Mouse (Mus musculus): Measurements from ENCODE around the gene Paqr5.

Gene Paqr5

DNA sequence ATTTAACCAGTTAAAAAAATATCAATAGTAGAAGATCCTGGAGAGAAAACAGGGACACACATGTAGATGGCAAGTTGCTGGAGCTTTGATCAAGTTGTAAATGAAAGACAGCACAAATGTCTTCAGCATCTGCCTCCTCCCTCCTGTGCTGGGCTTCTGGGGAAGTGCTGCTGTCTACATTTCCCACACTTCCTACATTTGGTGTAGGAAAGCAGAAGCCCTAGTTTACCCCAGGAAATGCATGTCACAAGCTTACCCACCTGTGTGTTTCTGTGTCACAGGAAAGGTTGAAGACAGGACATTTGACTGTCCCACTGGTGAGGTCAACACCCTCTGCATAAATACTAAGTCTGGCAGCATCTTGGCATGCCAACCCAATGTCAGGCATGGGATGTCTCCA is 71.9 kb downstream of the Paqr5 start:
- no peak for DNase-seq (ENCODE audit: low read depth)

- no peak for DNase-seq (ENCODE audit: low read depth)
Measured at GRCm38 (mm10) chr9:61952241-61952640, 74.4 kb downstream of the Paqr5 start.

DNA sequence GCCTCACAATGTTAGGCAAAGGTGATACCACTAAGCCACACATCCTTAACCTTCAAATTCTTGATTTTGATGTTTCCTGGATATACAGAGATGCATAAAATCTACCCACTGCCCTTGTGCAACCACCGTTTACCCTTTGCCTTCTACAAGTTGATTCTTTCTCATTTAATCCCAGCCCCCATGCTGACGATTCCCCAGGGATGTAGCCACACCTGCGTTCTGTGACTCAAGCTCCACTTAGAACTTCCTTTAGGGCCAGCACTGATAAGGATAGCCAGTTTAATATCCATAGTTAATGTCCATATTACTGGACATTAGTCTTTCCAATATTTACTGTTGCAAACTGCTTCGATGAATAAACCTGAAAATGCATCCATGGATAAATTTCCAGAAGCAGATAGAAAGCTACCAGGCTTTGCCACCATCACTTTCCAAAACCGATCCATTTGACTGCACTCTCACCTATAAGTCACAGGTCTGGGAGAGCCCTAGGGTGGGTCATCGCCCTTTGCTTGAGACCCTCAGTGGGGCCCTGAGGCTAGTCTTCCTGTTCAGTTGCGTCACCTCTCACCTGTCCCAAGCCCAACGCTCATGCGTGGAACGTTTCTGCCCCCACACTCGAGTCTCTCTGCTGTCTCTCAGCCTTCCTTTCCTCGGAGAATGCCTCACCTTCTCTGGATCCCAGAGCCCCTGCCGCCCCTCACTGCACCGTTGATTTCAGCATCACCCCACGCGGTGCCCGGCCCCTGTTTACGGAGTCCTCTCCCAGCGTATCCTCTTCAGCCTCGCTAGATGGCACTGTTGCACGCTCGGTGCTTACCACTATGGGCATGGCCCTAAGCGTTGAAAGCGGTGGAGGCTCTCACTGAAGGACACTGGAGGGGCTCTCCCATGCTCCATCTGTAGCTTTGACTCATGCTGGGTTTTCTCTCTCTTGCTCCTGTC is 79.0 kb downstream of the Paqr5 start:
- peak; percentile 92 for DNase-seq (ENCODE audit: low read depth)

DNA sequence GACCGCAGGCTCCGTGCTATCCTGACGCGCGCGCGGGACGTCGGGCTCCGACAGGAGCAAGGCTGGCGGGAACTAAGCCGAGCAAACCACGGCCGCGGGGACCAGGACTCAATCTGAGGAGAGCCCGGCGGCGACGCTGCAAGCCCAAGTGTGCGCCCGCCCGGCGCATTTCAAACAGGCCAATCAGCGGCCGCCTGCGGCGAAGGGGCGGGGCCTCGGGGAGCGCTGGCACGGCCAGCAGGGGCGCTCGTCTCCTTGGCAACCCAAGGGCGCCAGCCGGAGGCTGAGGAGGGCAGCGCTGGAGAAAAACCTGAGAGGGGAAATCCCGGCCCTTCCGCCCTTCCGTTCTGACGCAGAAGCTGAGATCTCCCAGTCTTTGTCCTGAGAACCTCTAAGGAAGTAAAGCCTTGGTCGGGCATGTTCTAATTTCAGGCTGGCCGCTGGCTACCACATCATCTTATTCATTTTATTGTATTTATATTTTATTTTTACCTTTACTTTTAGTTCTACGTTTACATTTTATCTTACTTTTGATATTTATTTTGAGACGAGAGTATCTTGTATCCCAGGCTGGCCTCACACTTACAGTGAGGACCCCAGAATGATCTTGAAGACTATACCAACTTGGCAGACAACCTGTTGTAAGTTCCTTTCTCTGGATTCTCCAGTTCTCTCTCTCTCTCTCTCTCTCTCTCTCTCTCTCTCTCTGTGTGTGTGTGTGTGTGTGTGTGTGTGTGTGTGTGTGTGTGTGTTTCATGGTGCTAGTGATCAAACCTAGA is 79.8 kb downstream of the Paqr5 start, which contains the start of gene Kif23:
TSS of gene Kif23 (minus strand) at position 152 of the 779 bp plus-strand sequence.
- peak; percentile 98 for DNase-seq (ENCODE audit: low read depth)

DNA sequence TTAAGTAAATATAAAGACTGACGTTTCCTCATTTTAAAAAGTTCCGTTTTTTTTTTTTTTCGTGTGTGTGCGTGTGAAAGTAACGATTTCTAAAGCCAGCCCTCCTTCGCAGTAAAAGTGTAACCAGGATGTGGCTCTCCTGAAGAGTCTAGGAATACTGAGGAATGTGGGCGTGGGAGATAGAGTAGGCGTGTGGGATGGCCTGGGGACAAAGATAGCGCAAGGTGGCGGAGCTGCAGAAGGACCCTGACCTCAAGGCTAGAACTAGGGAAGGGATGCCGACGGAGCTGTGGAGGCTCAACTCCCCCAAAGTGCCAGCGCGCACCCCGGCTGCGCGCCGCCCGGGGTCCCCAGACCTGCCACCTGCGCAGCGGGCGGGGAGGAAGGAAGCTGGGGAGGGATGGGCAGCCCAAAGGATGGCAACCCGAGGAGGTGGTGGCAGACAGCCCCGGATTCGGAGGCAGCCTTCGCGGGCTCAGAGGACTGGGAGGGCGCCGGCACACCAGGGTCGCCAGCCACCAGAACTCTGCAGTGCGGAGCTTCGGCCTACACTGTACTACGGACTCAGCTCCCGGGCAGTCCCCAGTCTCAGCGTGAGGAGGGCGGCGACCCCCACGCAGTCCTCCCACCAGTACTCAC is 80.6 kb downstream of the Paqr5 start:
- DNase-seq (ENCODE audit: low read depth), result no peak

GRCm38 (mm10) chr9:61941054-61941453 is 85.6 kb downstream of the Paqr5 start:
- no peak for DNase-seq (ENCODE audit: low read depth)

GRCm38 (mm10) chr9:61933333-61933732 is 93.3 kb downstream of the Paqr5 start:
- no peak for DNase-seq (ENCODE audit: low read depth)

DNA sequence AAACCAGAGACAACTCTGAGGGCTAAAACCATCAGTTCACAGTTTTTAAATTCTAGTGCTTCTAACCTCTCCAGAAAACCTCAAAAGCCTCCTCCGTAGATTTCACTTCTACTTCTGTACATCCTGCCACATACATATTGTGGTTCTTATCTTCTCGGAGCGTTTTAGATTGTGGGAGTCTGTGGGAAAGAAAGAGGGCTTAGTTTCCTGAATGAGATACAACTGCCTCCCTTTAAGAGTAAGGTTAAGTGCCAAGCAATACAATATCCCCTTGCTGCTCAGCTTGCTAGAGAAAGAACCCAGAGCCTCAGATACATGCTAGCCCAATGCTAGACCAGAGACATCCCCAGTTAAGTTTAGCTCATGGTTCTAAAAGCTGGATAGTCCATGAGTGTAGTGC is 94.6 kb downstream of the Paqr5 start:
- DNase-seq (ENCODE audit: low read depth), result peak; percentile 46

DNA sequence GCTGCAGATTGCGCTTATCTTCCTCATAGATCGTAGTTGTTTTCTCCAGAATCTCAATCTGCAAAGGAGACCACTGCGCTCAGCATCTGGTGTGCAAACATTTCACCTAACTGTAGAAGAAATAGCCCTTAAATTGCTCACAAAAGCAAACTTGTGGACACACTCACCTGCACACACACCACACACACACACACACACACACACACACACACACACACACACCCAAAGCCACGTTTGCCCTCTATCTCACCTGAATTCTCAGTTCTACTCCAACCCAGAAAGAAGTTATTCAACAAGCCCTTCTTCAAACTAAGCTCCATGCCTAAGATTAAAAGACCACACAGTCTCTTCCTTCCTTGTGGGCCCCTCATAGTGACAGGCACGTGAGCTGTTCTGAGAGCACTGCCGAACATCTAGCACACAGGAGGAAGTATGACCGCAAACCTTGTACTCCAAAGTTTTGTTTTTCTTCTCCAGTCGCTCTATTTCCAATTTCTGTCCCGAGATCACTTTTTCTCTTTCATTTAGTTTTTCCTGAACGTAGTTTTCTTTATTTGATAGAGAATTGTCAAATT is 101.5 kb downstream of the Paqr5 start:
- peak; percentile 75 for DNase-seq (ENCODE audit: low read depth)

DNA sequence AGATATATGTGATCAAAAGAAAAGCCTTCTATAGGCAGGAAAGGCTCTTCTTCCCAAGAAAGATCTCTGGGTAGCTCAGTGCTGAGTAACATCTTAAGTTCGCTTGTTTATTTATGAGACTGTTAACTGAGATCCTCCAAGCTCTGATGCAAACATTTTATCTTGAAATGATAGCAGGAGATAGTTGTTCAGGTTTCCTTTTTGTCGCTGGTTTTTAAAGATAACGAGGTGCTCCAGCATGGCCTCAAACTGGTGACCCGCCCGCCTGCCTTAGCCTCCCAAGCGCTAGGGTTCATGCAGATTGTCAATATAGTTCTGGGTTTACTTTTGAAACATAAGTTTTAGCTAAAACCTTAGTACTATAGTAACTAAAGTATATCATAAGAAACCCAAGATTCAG is 106.3 kb downstream of the Paqr5 start:
- no peak for DNase-seq (ENCODE audit: low read depth)

GRCm38 (mm10) chr9:61919464-61919863 is 107.2 kb downstream of the Paqr5 start:
- no peak for DNase-seq (ENCODE audit: low read depth)

- DNase-seq (ENCODE audit: low read depth), result no peak
Measured at GRCm38 (mm10) chr9:61917436-61917835, 109.2 kb downstream of the Paqr5 start.

DNA sequence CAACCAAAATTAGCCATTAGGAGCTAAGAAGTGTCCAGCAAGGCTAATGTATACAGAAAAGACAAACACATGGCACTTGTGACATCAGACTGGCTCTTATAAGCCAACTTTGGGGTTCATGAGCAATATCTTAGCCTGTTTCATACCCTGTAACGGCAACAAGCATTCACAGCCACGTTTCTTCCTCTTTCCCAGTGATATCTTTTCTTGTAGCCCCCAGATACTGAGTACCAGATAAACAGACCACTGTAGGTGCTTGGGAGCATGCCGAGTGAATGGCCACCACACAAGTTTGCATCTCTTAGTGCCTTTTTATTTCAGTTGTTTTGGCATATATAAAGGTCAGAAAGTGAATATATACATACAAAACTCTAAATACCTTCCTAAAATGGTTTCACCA is 109.7 kb downstream of the Paqr5 start:
- no peak for DNase-seq (ENCODE audit: low read depth)

GRCm38 (mm10) chr9:61915393-61916005 is 111.2 kb downstream of the Paqr5 start:
- no peak for DNase-seq (ENCODE audit: low read depth)

DNA sequence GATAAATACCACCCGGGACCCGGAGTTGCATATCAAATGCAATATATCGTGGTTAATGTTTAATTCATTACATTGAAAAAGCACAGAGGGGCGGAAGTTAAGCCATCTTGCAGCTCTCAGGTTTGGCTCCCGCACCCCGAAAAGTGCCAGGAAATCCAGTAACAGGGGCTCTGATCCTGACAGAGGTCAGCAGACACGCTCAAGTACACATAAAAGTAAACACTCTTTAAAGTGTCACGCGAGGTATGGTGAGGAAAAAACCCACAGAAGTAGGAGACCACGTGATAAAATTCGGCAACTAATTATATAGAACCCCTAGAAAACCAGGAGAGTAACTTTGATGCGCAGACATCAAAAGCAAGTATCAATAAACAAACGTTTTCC is 111.7 kb downstream of the Paqr5 start:
- DNase-seq (ENCODE audit: low read depth), result no peak

DNA sequence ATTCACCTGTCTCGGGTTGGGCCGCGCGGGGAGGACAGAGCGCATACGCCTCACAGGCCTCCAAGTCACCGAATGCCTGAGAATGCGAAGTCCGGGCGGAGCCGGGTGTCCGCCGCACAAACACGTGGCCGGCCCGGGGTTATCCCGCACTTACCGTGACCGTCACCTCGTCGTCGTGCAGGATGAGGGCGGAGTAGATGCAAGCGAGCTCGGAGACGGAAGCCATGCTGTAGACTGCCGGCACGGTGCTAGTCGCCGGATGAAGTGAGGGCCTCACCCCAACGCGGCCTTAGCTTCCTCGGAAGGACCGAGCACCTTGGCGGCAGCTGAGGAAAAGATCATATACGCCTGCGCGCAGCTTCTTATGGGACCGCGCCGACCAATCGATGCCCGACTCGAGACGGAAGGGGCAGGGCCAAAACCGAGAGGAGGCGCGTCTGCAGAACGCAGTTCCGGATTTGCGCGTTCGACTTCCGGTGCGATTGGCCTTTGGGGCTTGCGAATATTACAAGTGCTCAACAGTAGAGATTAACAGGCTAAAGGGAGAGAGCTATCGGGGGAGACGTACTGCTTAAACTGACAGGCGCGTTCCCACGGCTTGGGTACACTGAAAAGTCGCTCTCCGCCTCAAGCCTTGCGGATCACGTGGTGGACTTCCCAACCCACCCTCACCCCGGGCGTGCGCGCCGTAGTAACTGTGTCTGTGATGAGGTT is 112.3 kb downstream of the Paqr5 start, which contains the start of gene Rplp1:
TSS of gene Rplp1 (minus strand) at position 340 of the 714 bp plus-strand sequence.
- DNase-seq (ENCODE audit: low read depth), result peak; percentile 98

DNA sequence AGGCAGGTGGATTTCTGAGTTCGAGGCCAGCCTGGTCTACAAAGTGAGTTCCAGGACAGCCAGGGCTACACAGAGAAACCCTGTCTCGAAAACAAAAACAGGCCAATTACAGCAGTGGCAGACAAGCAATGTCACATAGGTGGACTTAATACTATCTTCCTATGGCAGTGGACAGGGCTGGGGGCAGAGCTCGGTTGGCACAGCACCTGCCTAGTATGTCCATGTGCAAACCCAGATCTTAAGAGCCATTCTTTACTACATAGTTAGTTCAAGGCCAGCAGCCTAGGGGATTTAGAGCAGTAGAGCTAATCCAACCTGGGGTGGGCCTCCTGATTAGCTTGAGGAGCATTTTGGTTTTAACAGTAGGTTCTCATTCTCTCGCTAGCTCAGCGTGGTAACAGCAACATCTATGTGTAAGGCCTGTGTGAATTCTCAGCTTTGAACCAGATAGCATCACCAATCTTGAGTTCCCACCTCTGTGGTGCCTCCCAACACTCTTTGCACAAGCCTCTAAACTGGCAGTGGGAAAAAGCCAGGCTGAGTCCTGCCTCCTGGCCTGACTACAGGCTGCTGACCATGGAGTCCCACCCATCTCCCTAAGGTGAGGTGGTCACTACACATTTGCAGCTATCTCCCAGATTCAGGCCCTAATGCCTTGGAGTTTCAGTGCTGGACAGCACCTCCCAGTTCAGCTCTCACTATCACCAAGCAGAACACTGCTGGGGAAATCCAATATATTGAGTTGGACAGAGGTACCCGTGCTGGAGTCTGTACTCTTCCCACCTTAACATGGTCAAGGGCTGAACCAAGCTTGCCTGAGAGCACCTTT is 115.1 kb downstream of the Paqr5 start:
- no peak for DNase-seq (ENCODE audit: low read depth)

- DNase-seq (ENCODE audit: low read depth), result no peak
Measured at GRCm38 (mm10) chr9:61910526-61911256, 116.0 kb downstream of the Paqr5 start.

DNA sequence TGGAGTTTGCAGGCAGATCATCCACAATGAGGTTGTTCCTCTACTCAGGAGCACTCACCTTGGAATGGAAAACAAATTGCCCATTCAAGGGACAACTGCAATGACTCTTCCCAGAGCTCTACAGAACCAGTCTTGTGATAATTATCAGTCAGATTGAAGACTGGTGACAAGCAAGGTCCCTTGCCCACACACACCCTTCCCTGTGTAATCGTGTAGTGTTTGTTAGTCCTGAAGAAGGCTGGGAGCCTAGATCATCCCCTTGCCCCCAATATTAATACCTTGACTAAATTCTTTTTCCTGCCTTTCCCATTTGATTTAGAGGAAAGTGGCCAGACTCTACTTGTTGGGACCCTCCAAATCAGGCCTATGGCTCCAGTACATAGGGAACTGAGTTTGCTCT is 117.0 kb downstream of the Paqr5 start:
- DNase-seq (ENCODE audit: low read depth), result no peak

All from naive thymus-derived CD4-positive, alpha-beta T cell, adult 2 months (primary cell).